8 mouse cellular contexts compared by ENCODE assay signal in the genomic region with DNA sequence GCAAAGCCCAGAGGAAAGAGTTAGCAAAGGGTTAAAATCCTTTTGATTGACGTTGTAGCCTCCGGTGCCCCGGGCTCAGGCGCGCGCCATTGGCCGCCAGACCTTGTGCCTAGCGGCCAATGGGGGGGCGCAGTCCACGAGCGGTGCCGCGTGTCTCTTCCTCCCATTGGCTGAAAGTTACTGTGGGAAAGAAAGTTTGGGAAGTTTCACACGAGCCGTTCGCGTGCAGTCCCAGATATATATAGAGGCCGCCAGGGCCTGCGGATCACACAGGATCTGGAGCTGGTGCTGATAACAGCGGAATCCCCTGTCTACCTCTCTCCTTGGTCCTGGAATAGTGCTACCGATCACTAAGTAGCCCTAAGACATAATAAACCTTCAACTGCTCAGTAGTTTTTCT. TPM values are rescaled to one million over a fixed set of nuclear protein-coding genes. Genes with fewer than 3 reads are reported as not detected.
DNase-seq lines count a peak whose midpoint lies in the region; ATAC-seq lines count a peak whose summit lies in the region.

No protein-coding gene starts in this region.

- peak; percentile 65 for ATAC-seq in heart, embryonic 14.5 days (ENCODE audit: insufficient number of reproducible peaks, insufficient read depth, low FRiP score, low read depth)
- peak; percentile 61 for ATAC-seq in liver, embryonic 16.5 days (ENCODE audit: low read depth)
- peak; percentile 47 for ATAC-seq in neural tube, embryonic 13.5 days (ENCODE audit: low read depth)

- H3K27ac ChIP-seq in forebrain, embryonic 10.5 days, result peak overlapping the region; percentile 99
- H3K27ac ChIP-seq in heart, embryonic 14.5 days (replicated peaks in 1 of 2; ENCODE audit: control insufficient read depth in 1 of 2, insufficient read depth in 1 of 2, low read depth in 2 of 2, low read length in 2 of 2), result peak overlapping the region in 1 of 2 experiments; percentile 100; a peak in 2 of 4 replicates
- H3K27ac ChIP-seq in liver, embryonic 16.5 days (ENCODE audit: low read length), result no peak overlapping the region
- H3K27ac ChIP-seq in neural tube, embryonic 13.5 days (replicated peaks), result peak overlapping the region; percentile 86; the same call in 1 of the 2 replicates

- peaks cover 88% of the 10 kb centered on the region for H3K4me1 ChIP-seq in forebrain, embryonic 10.5 days
- H3K4me1 ChIP-seq in heart, embryonic 14.5 days (ENCODE audit: control insufficient read depth in 2 of 2, insufficient read depth in 2 of 2, low read length in 2 of 2), result peaks cover 39 to 50% of the 10 kb centered on the region in 2 experiments
- H3K4me1 ChIP-seq in liver, embryonic 16.5 days (ENCODE audit: control insufficient read depth, low read depth, low read length), result peaks cover 16% of the 10 kb centered on the region
- peaks cover 80% of the 10 kb centered on the region for H3K4me1 ChIP-seq in neural tube, embryonic 13.5 days (replicated peaks)

- DNase-seq in B cell, adult 2 months, result peak; percentile 86
- DNase-seq in adrenal gland, postnatal 4 days (ENCODE audit: low spot score in 2 of 2), result peak; percentile 69 to 81
- peak; percentile 96 for DNase-seq in forebrain, embryonic 10.5 days (ENCODE audit: extremely low spot score, low spot score)
- peak; percentile 97 to 98 for DNase-seq in kidney, postnatal 36 days
- DNase-seq in thymus, adult 18-20 months, result peak; percentile 40 to 65

- H3K4me3 ChIP-seq in forebrain, embryonic 10.5 days, result peak overlapping the region; percentile 89
- peak overlapping the region; percentile 77 to 80 for H3K4me3 ChIP-seq in heart, embryonic 14.5 days (ENCODE audit: control insufficient read depth in 1 of 2, insufficient read depth in 1 of 2, low read depth in 1 of 2, low read length in 2 of 2)
- peak overlapping the region; percentile 60 for H3K4me3 ChIP-seq in liver, embryonic 16.5 days (ENCODE audit: low read depth, low read length)
- peak overlapping the region; percentile 67 for H3K4me3 ChIP-seq in neural tube, embryonic 13.5 days

- peak overlapping the region; percentile 90 for H3K9ac ChIP-seq in heart, embryonic 14.5 days (ENCODE audit: low read length)
- no peak overlapping the region for H3K9ac ChIP-seq in liver, embryonic 16.5 days (ENCODE audit: low read depth, low read length)
- H3K9ac ChIP-seq in neural tube, embryonic 13.5 days, result peak overlapping the region; percentile 73

- H3K36me3 ChIP-seq in forebrain, embryonic 10.5 days (replicated peaks), result peaks cover 9% of the 10 kb centered on the region
- H3K36me3 ChIP-seq in heart, embryonic 14.5 days (ENCODE audit: control insufficient read depth, insufficient read depth, low read length), result no peaks in the 10 kb centered on the region
- no peaks in the 10 kb centered on the region for H3K36me3 ChIP-seq in liver, embryonic 16.5 days (ENCODE audit: control insufficient read depth, insufficient read depth)
- no peaks in the 10 kb centered on the region for H3K36me3 ChIP-seq in neural tube, embryonic 13.5 days

- H3K4me2 ChIP-seq in heart, embryonic 14.5 days (ENCODE audit: low read length), result peak overlapping the region; percentile 86
- H3K4me2 ChIP-seq in liver, embryonic 16.5 days (ENCODE audit: low read depth, low read length), result peak overlapping the region; percentile 72; the same call in 1 of the 2 replicates
- H3K4me2 ChIP-seq in neural tube, embryonic 13.5 days, result peak overlapping the region; percentile 95

- no peaks in the 10 kb centered on the region for H3K9me3 ChIP-seq in forebrain, embryonic 10.5 days
- H3K9me3 ChIP-seq in heart, embryonic 14.5 days (ENCODE audit: control insufficient read depth, low read length), result no peaks in the 10 kb centered on the region
- H3K9me3 ChIP-seq in liver, embryonic 16.5 days (replicated peaks; ENCODE audit: control insufficient read depth, low read length), result no peaks in the 10 kb centered on the region
- no peaks in the 10 kb centered on the region for H3K9me3 ChIP-seq in neural tube, embryonic 13.5 days

- peaks cover 36% of the 10 kb centered on the region for H3K27me3 ChIP-seq in forebrain, embryonic 10.5 days (ENCODE audit: poor library complexity, severe bottlenecking)
- H3K27me3 ChIP-seq in heart, embryonic 14.5 days (ENCODE audit: control insufficient read depth, insufficient read depth, low read length), result no peaks in the 10 kb centered on the region
- peaks cover 91% of the 10 kb centered on the region for H3K27me3 ChIP-seq in liver, embryonic 16.5 days (ENCODE audit: control insufficient read depth, insufficient read depth, low read depth, low read length)
- peaks cover 55% of the 10 kb centered on the region for H3K27me3 ChIP-seq in neural tube, embryonic 13.5 days

- under 1% methylated on average over 21 of the region's 21 CpGs for WGBS in forebrain, embryonic 10.5 days
- WGBS in heart, embryonic 14.5 days, result 0% methylated on average over 21 of the region's 21 CpGs
- WGBS in liver, embryonic 16.5 days (ENCODE audit: insufficient replicate concordance), result under 1% methylated on average over 21 of the region's 21 CpGs
- WGBS in neural tube, embryonic 13.5 days, result under 1% methylated on average over 21 of the region's 21 CpGs

RNA-seq across cellular contexts. Expression of a gene that starts 0.9 kb away (rescaled TPM):
- 10 to 100 TPM; 31.4 to 39.1 TPM for total RNA-seq in adrenal gland, postnatal 4 days (2021)
- polyA plus RNA-seq in forebrain, embryonic 10.5 days (2016; fragmentation: Nextera tagmentation; extraction: Ambion mirVana), result 42.5 and 49.0 TPM in 2 replicates
- polyA plus RNA-seq in heart, embryonic 14.5 days (2014; fragmentation: Nextera tagmentation; extraction: Ambion mirVana), result 23.1 and 25.4 TPM in 2 replicates
- 4.6 and 4.7 TPM in 2 replicates for polyA plus RNA-seq in liver, embryonic 16.5 days (2015; fragmentation: Nextera tagmentation; extraction: Ambion mirVana)
- polyA plus RNA-seq in neural tube, embryonic 13.5 days (2015; fragmentation: Nextera tagmentation; extraction: Ambion mirVana), result 19.4 and 25.5 TPM in 2 replicates
